Mouse (Mus musculus) heart, postnatal 0 days (tissue): ENCODE measurements around the gene F2rl2.

Experiments
- CTCF ChIP-seq: IDR thresholded peaks from 2 replicates; pipeline ENCODE4 v1.5.1; 2016; ENCODE audit warnings: antibody characterized with exemption, control low read depth, low read depth
- EP300 ChIP-seq: IDR thresholded peaks from 2 replicates; pipeline ENCODE4 v1.6.1; 2016; ENCODE audit warnings: antibody characterized with exemption, low read depth

DNA sequence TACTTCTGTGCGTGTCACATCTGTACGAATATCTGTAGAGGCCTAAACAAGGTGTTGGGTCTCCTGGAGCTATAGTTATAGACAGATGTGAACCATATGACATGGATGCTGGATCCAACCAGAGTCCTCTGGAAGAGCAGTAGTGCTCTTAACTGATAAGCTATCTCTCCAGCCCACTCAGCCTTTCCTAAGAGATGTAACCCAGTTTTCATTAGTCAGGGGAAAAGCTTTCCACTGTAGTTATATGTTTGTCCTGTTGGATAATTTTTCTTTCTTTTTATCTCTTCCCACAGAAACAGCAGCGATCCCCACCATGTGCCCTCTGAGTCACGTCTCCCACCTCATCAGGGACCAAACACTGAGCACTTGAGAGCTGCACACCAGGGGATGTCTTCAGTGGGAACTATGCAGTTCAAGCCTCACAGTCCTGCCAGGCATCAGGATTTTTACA lies 17.1 kb upstream of the F2rl2 start:
- TF ChIP-seq CTCF (no peak), EP300 (no peak)
